Mouse (Mus musculus): Measurements from ENCODE around the gene Enkd1. TPM values are rescaled to one million over a fixed set of nuclear protein-coding genes. Genes with fewer than 3 reads are reported as not detected.

The Enkd1 gene
- polyA plus RNA-seq, 1 experiment from 2014 or later, result 34.9 TPM

GRCm38 (mm10) chr8:105716302-105716945 lies 8.4 kb upstream of the Enkd1 start:
- WGBS, result 92% methylated on average over 15 of the region's 15 CpGs
- Histone ChIP-seq H3K27ac (no peak overlapping the region), H3K4me1 (replicated peaks) (no peaks in the 10 kb centered on the region), H3K9ac (replicated peaks) (no peak overlapping the region), H3K27me3 (no peaks in the 10 kb centered on the region), H3K36me3 (peaks cover 30% of the 10 kb centered on the region), H3K4me3 (replicated peaks) (no peak overlapping the region), H3K4me2 (no peak overlapping the region), H3K9me3 (no peaks in the 10 kb centered on the region)
- ATAC-seq (ENCODE audit: insufficient number of reproducible peaks, insufficient read depth, low FRiP score, low TSS enrichment, low read depth), result no peak

GRCm38 (mm10) chr8:105715042-105715441 lies 7.0 kb upstream of the Enkd1 start:
- 85% methylated on average over 6 of the region's 6 CpGs for WGBS
- Histone ChIP-seq H3K4me3 (replicated peaks) (no peak overlapping the region), H3K27me3 (no peaks in the 10 kb centered on the region), H3K27ac (no peak overlapping the region), H3K4me1 (replicated peaks) (no peaks in the 10 kb centered on the region), H3K9ac (replicated peaks) (no peak overlapping the region), H3K4me2 (no peak overlapping the region), H3K9me3 (no peaks in the 10 kb centered on the region), H3K36me3 (peaks cover 23% of the 10 kb centered on the region)
- no peak for ATAC-seq (ENCODE audit: insufficient number of reproducible peaks, insufficient read depth, low FRiP score, low TSS enrichment, low read depth)

GRCm38 (mm10) chr8:105714139-105714538 lies 6.1 kb upstream of the Enkd1 start:
- H3K4me2 ChIP-seq, result no peak overlapping the region
- H3K9me3 ChIP-seq, result no peaks in the 10 kb centered on the region
- H3K27me3 ChIP-seq, result no peaks in the 10 kb centered on the region
- peaks cover 23% of the 10 kb centered on the region for H3K36me3 ChIP-seq
- no peaks in the 10 kb centered on the region for H3K4me1 ChIP-seq (replicated peaks)
- H3K4me3 ChIP-seq (replicated peaks), result no peak overlapping the region
- WGBS, result 12% methylated on average over 3 of the region's 3 CpGs
- ATAC-seq (ENCODE audit: insufficient number of reproducible peaks, insufficient read depth, low FRiP score, low TSS enrichment, low read depth), result no peak
- no peak overlapping the region for H3K27ac ChIP-seq
- H3K9ac ChIP-seq (replicated peaks), result no peak overlapping the region

- no peak for ATAC-seq (ENCODE audit: insufficient number of reproducible peaks, insufficient read depth, low FRiP score, low TSS enrichment, low read depth)
- 80% methylated on average over 3 of the region's 3 CpGs for WGBS
Observed at GRCm38 (mm10) chr8:105712286-105712685, 4.3 kb upstream of the Enkd1 start.

GRCm38 (mm10) chr8:105709317-105709716 lies 1.3 kb upstream of the Enkd1 start:
- WGBS, result 80% methylated on average over 14 of the region's 14 CpGs
- ATAC-seq (ENCODE audit: insufficient number of reproducible peaks, insufficient read depth, low FRiP score, low TSS enrichment, low read depth), result no peak
- no peak overlapping the region for H3K27ac ChIP-seq
- no peak overlapping the region for H3K9ac ChIP-seq (replicated peaks)
- no peaks in the 10 kb centered on the region for H3K9me3 ChIP-seq
- H3K27me3 ChIP-seq, result no peaks in the 10 kb centered on the region
- no peak overlapping the region for H3K4me3 ChIP-seq (replicated peaks)
- peaks cover 3% of the 10 kb centered on the region; the same call in 1 of the 2 replicates for H3K36me3 ChIP-seq
- H3K4me2 ChIP-seq, result no peak overlapping the region
- H3K4me1 ChIP-seq (replicated peaks), result peaks cover 15% of the 10 kb centered on the region

More at GRCm38 (mm10) chr8:105712286-105712685, 4.3 kb upstream of the Enkd1 start:
- Histone ChIP-seq H3K36me3 (peaks cover 20% of the 10 kb centered on the region), H3K9ac (replicated peaks) (no peak overlapping the region; the same call in 1 of the 2 replicates), H3K4me1 (replicated peaks) (peaks cover 3% of the 10 kb centered on the region), H3K4me3 (replicated peaks) (no peak overlapping the region), H3K27ac (no peak overlapping the region), H3K27me3 (no peaks in the 10 kb centered on the region), H3K9me3 (no peaks in the 10 kb centered on the region), H3K4me2 (no peak overlapping the region)

- no peaks in the 10 kb centered on the region for H3K9me3 ChIP-seq
- H3K9ac ChIP-seq (replicated peaks), result no peak overlapping the region
- H3K36me3 ChIP-seq, result peaks cover 9% of the 10 kb centered on the region
- 0 out of 2 replicates have a peak, but pooled peaks have one; percentile 2 for ATAC-seq (ENCODE audit: insufficient number of reproducible peaks, insufficient read depth, low FRiP score, low TSS enrichment, low read depth)
- H3K4me3 ChIP-seq (replicated peaks), result no peak overlapping the region
- H3K4me1 ChIP-seq (replicated peaks), result peaks cover 15% of the 10 kb centered on the region
- H3K4me2 ChIP-seq, result no peak overlapping the region
- WGBS, result 95% methylated on average over 8 of the region's 8 CpGs
- H3K27me3 ChIP-seq, result no peaks in the 10 kb centered on the region
- no peak overlapping the region for H3K27ac ChIP-seq
Observed at GRCm38 (mm10) chr8:105708675-105709074, 665 bp upstream of the Enkd1 start.

GRCm38 (mm10) chr8:105706426-105706825 lies 1.6 kb downstream of the Enkd1 start:
- H3K9ac ChIP-seq (replicated peaks), result peak overlapping the region; percentile 79; the same call in 1 of the 2 replicates
- 82% methylated on average over 12 of the region's 12 CpGs for WGBS

GRCm38 (mm10) chr8:105704955-105705354 lies 3.1 kb downstream of the Enkd1 start:
- Histone ChIP-seq H3K27ac (no peak overlapping the region), H3K4me3 (replicated peaks) (no peak overlapping the region), H3K27me3 (no peaks in the 10 kb centered on the region), H3K36me3 (peaks cover 22% of the 10 kb centered on the region), H3K4me1 (replicated peaks) (peaks cover 30% of the 10 kb centered on the region), H3K4me2 (no peak overlapping the region), H3K9me3 (no peaks in the 10 kb centered on the region), H3K9ac (replicated peaks) (no peak overlapping the region)
- ATAC-seq (ENCODE audit: insufficient number of reproducible peaks, insufficient read depth, low FRiP score, low TSS enrichment, low read depth), result no peak
- WGBS, result 93% methylated on average over 6 of the region's 6 CpGs

More at GRCm38 (mm10) chr8:105706426-105706825, 1.6 kb downstream of the Enkd1 start:
- Histone ChIP-seq H3K27ac (no peak overlapping the region), H3K4me1 (replicated peaks) (peaks cover 24% of the 10 kb centered on the region), H3K36me3 (peaks cover 22% of the 10 kb centered on the region), H3K4me3 (replicated peaks) (peak overlapping the region; percentile 77), H3K9me3 (no peaks in the 10 kb centered on the region), H3K4me2 (peak overlapping the region; percentile 89), H3K27me3 (no peaks in the 10 kb centered on the region)
- no peak for ATAC-seq (ENCODE audit: insufficient number of reproducible peaks, insufficient read depth, low FRiP score, low TSS enrichment, low read depth)

- Histone ChIP-seq H3K27ac (no peak overlapping the region), H3K4me1 (replicated peaks) (peaks cover 36% of the 10 kb centered on the region), H3K4me3 (replicated peaks) (no peak overlapping the region), H3K4me2 (no peak overlapping the region), H3K9me3 (no peaks in the 10 kb centered on the region), H3K27me3 (no peaks in the 10 kb centered on the region), H3K36me3 (peaks cover 22% of the 10 kb centered on the region), H3K9ac (replicated peaks) (no peak overlapping the region)
- 93% methylated on average over 34 of the region's 34 CpGs for WGBS
- no peak for ATAC-seq (ENCODE audit: insufficient number of reproducible peaks, insufficient read depth, low FRiP score, low TSS enrichment, low read depth)
Observed at GRCm38 (mm10) chr8:105704146-105704812, 3.7 kb downstream of the Enkd1 start.

- Histone ChIP-seq H3K9ac (replicated peaks) (no peak overlapping the region), H3K36me3 (peaks cover 32% of the 10 kb centered on the region), H3K27ac (no peak overlapping the region), H3K9me3 (no peaks in the 10 kb centered on the region), H3K4me2 (no peak overlapping the region), H3K27me3 (no peaks in the 10 kb centered on the region), H3K4me3 (replicated peaks) (no peak overlapping the region), H3K4me1 (replicated peaks) (peaks cover 37% of the 10 kb centered on the region)
- no peak for ATAC-seq (ENCODE audit: insufficient number of reproducible peaks, insufficient read depth, low FRiP score, low TSS enrichment, low read depth)
- WGBS, result 94% methylated on average over 24 of the region's 24 CpGs
Observed at GRCm38 (mm10) chr8:105702731-105703415, 5.1 kb downstream of the Enkd1 start.

- 48% methylated on average over 18 of the region's 18 CpGs for WGBS
- peaks cover 41% of the 10 kb centered on the region for H3K36me3 ChIP-seq
- H3K4me2 ChIP-seq, result peak overlapping the region; percentile 96
- H3K4me1 ChIP-seq (replicated peaks), result peaks cover 31% of the 10 kb centered on the region
- ATAC-seq (ENCODE audit: insufficient number of reproducible peaks, insufficient read depth, low FRiP score, low TSS enrichment, low read depth), result no peak
- H3K27me3 ChIP-seq, result no peaks in the 10 kb centered on the region
- H3K9ac ChIP-seq (replicated peaks), result peak overlapping the region; percentile 73
- no peaks in the 10 kb centered on the region for H3K9me3 ChIP-seq
- H3K27ac ChIP-seq, result peak overlapping the region; percentile 92
- peak overlapping the region; percentile 67 for H3K4me3 ChIP-seq (replicated peaks)
Observed at GRCm38 (mm10) chr8:105702001-105702401, 6.0 kb downstream of the Enkd1 start.

All from limb, embryonic 12.5 days (tissue).